ENCODE assay signal across 8 mouse cellular contexts in the genomic region with DNA sequence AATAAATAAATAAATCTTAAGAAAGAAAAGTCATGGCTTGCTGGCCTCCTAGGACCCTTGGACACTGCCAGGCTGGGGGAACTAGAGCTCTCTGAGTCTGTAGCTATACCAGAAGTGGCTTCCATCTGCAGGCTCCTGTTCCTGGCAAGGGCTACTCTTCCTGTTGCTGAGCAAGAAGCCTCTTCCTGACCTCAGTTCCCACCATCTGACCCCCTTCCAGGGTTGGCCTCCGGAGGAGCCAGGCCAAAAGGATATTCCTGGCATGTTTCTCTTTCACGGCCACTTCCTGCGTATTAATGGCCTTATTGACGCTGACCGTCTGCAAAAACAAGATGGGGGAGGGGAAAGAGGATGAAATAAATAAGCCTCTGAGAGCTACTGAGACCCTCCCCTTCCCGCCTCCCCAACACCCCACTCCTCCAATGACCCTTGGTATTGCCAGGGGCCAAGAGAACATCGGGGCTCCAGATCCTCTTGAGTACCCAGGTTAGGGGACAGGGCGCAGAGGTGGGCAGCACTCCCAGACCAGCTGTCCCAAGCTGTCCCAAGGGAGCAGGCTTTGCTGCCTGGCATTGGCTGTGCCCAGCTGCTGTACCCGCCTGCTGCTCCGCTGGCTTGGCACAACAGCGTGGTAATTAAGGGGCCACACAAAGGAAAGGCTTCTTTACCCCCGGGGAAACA.
A peak's percentile ranks its signal among the peaks of the same experiment; 100 is the strongest.
DNase-seq lines count a peak whose midpoint lies in the region; ATAC-seq and TF ChIP-seq lines count a peak whose summit lies in the region.

No protein-coding gene starts in this region.

- peaks cover 11% of the 10 kb centered on the region for H3K4me1 ChIP-seq in embryonic facial prominence, embryonic 10.5 days
- H3K4me1 ChIP-seq in heart, adult 2 months (ENCODE audit: control insufficient read depth, insufficient read depth, low read length) = peaks cover 9% of the 10 kb centered on the region
- peaks cover 16% of the 10 kb centered on the region for H3K4me1 ChIP-seq in kidney, embryonic 15.5 days
- no peaks in the 10 kb centered on the region; the same call in 1 of the 2 replicates for H3K4me1 ChIP-seq in liver, embryonic 11.5 days (replicated peaks; ENCODE audit: control insufficient read depth, insufficient read depth, low read length)

- peak; percentile 60 for DNase-seq in layer of hippocampus, adult 11-12 months (ENCODE audit: low spot score)
- no peak for DNase-seq in layer of hippocampus, adult 9-10 months (ENCODE audit: low spot score)
- DNase-seq in embryonic facial prominence, embryonic 10.5 days (ENCODE audit: low spot score) = peak; percentile 21
- DNase-seq in heart, adult 2 months = peak; percentile 44 to 46
- no peak for DNase-seq in liver, embryonic 11.5 days (ENCODE audit: low spot score)
- peak; percentile 24 to 32 for DNase-seq in right cerebral cortex, adult 2 months (ENCODE audit: low spot score in 2 of 2)
- DNase-seq in c-Kit-positive CD71-positive TER-119-positive erythroid progenitor cells, embryonic 14.5 days (ENCODE audit: low spot score) = no peak

- peak; percentile 54 for ATAC-seq in kidney, embryonic 15.5 days (replicated peaks; ENCODE audit: low FRiP score)
- no peak for ATAC-seq in liver, embryonic 11.5 days (replicated peaks; ENCODE audit: low FRiP score)

- H3K4me2 ChIP-seq in kidney, embryonic 15.5 days = peak overlapping the region; percentile 14; the same call in 1 of the 2 replicates
- no peak overlapping the region for H3K4me2 ChIP-seq in liver, embryonic 11.5 days

- H3K79me2 ChIP-seq in heart, adult 2 months (replicated peaks; ENCODE audit: control insufficient read depth, insufficient read depth, low read length) = no peaks in the 10 kb centered on the region

- no peaks in the 10 kb centered on the region for H3K27me3 ChIP-seq in embryonic facial prominence, embryonic 10.5 days (replicated peaks; ENCODE audit: low read depth, poor library complexity, severe bottlenecking)
- no peaks in the 10 kb centered on the region for H3K27me3 ChIP-seq in heart, adult 2 months (ENCODE audit: control insufficient read depth, insufficient read depth, low read length)
- H3K27me3 ChIP-seq in kidney, embryonic 15.5 days = no peaks in the 10 kb centered on the region
- H3K27me3 ChIP-seq in liver, embryonic 11.5 days (replicated peaks; ENCODE audit: control insufficient read depth, insufficient read depth, low read length) = no peaks in the 10 kb centered on the region

- peaks cover 97% of the 10 kb centered on the region for H3K36me3 ChIP-seq in embryonic facial prominence, embryonic 10.5 days (replicated peaks)
- no peaks in the 10 kb centered on the region; the same call in 1 of the 2 replicates for H3K36me3 ChIP-seq in heart, adult 2 months (ENCODE audit: control insufficient read depth, insufficient read depth, low read length)
- peaks cover 50% of the 10 kb centered on the region for H3K36me3 ChIP-seq in kidney, embryonic 15.5 days
- peaks cover 8% of the 10 kb centered on the region for H3K36me3 ChIP-seq in liver, embryonic 11.5 days (ENCODE audit: control insufficient read depth, insufficient read depth, low read length)

- intact Hi-C loops in heart, adult 2 months (cut with DNase I) = loop anchor here (1.0 kb wide), 1 partner anchor 29 kb away; no protein-coding TSS in a partner anchor

- H3K9me3 ChIP-seq in embryonic facial prominence, embryonic 10.5 days = no peaks in the 10 kb centered on the region
- no peaks in the 10 kb centered on the region for H3K9me3 ChIP-seq in kidney, embryonic 15.5 days (replicated peaks)
- no peaks in the 10 kb centered on the region for H3K9me3 ChIP-seq in liver, embryonic 11.5 days (ENCODE audit: control insufficient read depth, low read length)

- H3K27ac ChIP-seq in embryonic facial prominence, embryonic 10.5 days (replicated peaks) = peak overlapping the region; percentile 67
- H3K27ac ChIP-seq in heart, adult 2 months = peak overlapping the region; percentile 47
- H3K27ac ChIP-seq in kidney, embryonic 15.5 days = peak overlapping the region; percentile 81
- peak overlapping the region; percentile 13; the same call in 1 of the 2 replicates for H3K27ac ChIP-seq in liver, embryonic 11.5 days (ENCODE audit: low read depth, low read length)

- TF ChIP-seq POLR2A in heart, adult 2 months (IDR thresholded peaks at IDR 0.05; ENCODE audit: insufficient read depth, low read depth, low read length) = no peak

- WGBS in embryonic facial prominence, embryonic 10.5 days = 53% methylated on average over 12 of the region's 12 CpGs
- 42% methylated on average over 12 of the region's 12 CpGs for WGBS in heart, adult 2 months
- 65% methylated on average over 12 of the region's 12 CpGs for WGBS in kidney, embryonic 15.5 days
- WGBS in liver, embryonic 11.5 days = 78% methylated on average over 12 of the region's 12 CpGs

- TF ChIP-seq EP300 in heart, adult 2 months (IDR thresholded peaks at IDR 0.05; ENCODE audit: insufficient read depth, low read depth, low read length) = peak; percentile 45; the same call in 1 of the 2 replicates

- no peak overlapping the region for H3K9ac ChIP-seq in heart, adult 2 months (ENCODE audit: low read depth, low read length)
- H3K9ac ChIP-seq in kidney, embryonic 15.5 days = peak overlapping the region; percentile 4; the same call in 1 of the 2 replicates
- H3K9ac ChIP-seq in liver, embryonic 11.5 days (ENCODE audit: low read depth, low read length) = no peak overlapping the region

- no peak for TF ChIP-seq CTCF in heart, adult 2 months (IDR thresholded peaks at IDR 0.05)

- H3K4me3 ChIP-seq in embryonic facial prominence, embryonic 10.5 days = 0 out of 2 replicates have a peak overlapping the region, but pooled peaks have one; percentile 13
- H3K4me3 ChIP-seq in heart, adult 2 months = no peak overlapping the region
- no peak overlapping the region for H3K4me3 ChIP-seq in kidney, embryonic 15.5 days (replicated peaks)
- H3K4me3 ChIP-seq in liver, embryonic 11.5 days (ENCODE audit: low read depth, low read length) = no peak overlapping the region

Comparison
In these comparisons a context has a peak if more than half of its experiments do, and no peak if none do; other contexts are left out.
1. DNase-seq: peak in layer of hippocampus, adult 11-12 months (single experiment), embryonic facial prominence, embryonic 10.5 days (single experiment), heart, adult 2 months (2 of 2) and right cerebral cortex, adult 2 months (2 of 2); none in layer of hippocampus, adult 9-10 months (single experiment), liver, embryonic 11.5 days (single experiment) and c-Kit-positive CD71-positive TER-119-positive erythroid progenitor cells, embryonic 14.5 days (single experiment).
2. H3K27ac ChIP-seq: peak in every context shown above with its lines; median percentile 81 in kidney, embryonic 15.5 days; 67 in embryonic facial prominence, embryonic 10.5 days; 47 in heart, adult 2 months; 13 in liver, embryonic 11.5 days.